In the genomic region with DNA sequence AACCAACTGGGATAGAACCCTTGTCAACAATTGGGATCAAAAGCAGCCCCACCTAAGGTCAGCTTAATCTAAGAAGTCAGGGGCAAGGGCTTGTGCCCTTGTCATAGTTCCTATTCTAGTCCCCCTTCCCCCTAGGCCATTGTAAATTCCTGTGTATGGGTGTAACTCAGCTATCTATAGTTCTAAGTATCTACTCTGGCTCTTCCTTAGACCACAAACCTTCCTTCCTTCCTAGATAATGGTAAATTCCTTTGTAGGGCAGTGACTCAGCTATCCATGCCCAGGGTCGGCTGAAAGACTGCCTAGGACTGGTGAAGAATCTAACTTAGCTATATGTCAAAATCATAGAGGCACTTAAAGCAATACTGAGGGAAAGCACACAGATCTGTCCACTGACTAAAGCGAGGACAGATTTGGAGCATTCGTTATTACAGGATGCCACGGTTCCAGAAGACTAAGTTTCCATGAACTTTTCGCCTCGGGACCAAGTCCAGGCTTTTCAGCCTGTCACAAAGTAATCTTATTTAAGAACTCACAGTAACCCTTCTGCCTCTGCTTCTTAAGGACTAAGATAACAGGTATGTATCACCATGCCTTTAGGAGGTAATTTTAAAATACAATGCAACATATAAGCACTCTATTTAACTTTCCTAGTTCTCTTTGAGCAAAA, we compare ENCODE assay signal across 19 mouse cellular contexts.
DNase-seq lines count a peak whose midpoint lies in the region; ATAC-seq and TF ChIP-seq lines count a peak whose summit lies in the region.
"Had no signal": no experiment of that assay in that cellular context is flagged by ENCODE, and none has a peak within 500 bp of the region (broad histone marks: within the 10 kb centered on the region; RNA-seq: fewer than 3 reads in every experiment).

No protein-coding gene starts in this region.

- H3K27me3 ChIP-seq in midbrain, postnatal 0 days (ENCODE audit: insufficient read depth, low read length) = no peaks in the 10 kb centered on the region
- H3K27me3 ChIP-seq: embryonic facial prominence, embryonic 12.5 days; hindbrain, embryonic 12.5 days had no signal

- H3K36me3 ChIP-seq in midbrain, postnatal 0 days (ENCODE audit: insufficient read depth, low read length) = no peaks in the 10 kb centered on the region
- H3K36me3 ChIP-seq: embryonic facial prominence, embryonic 12.5 days; hindbrain, embryonic 12.5 days had no signal

- no peak overlapping the region for H3K9ac ChIP-seq in midbrain, postnatal 0 days (replicated peaks; ENCODE audit: low read length, poor library complexity, severe bottlenecking)
- H3K9ac ChIP-seq: embryonic facial prominence, embryonic 12.5 days; hindbrain, embryonic 12.5 days had no signal

- DNase-seq in kidney, adult 9 months = peak; percentile 56
- no peak for DNase-seq in kidney, postnatal 14 days
- peak; percentile 7 for DNase-seq in 416B (ENCODE audit: low read depth)
- peak; percentile 21 for DNase-seq in MEL-GATA-1-ER (ENCODE audit: extremely low read depth, low read depth)
- DNase-seq in midbrain, postnatal 0 days (ENCODE audit: low spot score) = no peak
- DNase-seq in right cerebral cortex, postnatal 25 days = no peak
- DNase-seq: adrenal gland, postnatal 10 days; cerebellum, adult 11 months; cerebellum, adult 8-10 months; cerebellum, postnatal 14 days; gastrocnemius, postnatal 10 days; heart, adult 18-20 months; heart, postnatal 10 days; heart, postnatal 4 days had no signal

- TF ChIP-seq CTCF in midbrain, postnatal 0 days (IDR thresholded peaks at IDR 0.05) = no peak

- H3K4me2 ChIP-seq in midbrain, postnatal 0 days (ENCODE audit: low read depth, low read length, poor library complexity, severe bottlenecking) = no peak overlapping the region
- H3K4me2 ChIP-seq: embryonic facial prominence, embryonic 12.5 days; hindbrain, embryonic 12.5 days had no signal

- no peaks in the 10 kb centered on the region for H3K9me3 ChIP-seq in midbrain, postnatal 0 days (ENCODE audit: low read length)
- H3K9me3 ChIP-seq: hindbrain, embryonic 12.5 days had no signal

- H3K4me3 ChIP-seq in midbrain, postnatal 0 days (ENCODE audit: low read depth, low read length) = no peak overlapping the region
- H3K4me3 ChIP-seq: embryonic facial prominence, embryonic 12.5 days; heart, embryonic 10.5 days; hindbrain, embryonic 12.5 days had no signal

- no peak for ATAC-seq in midbrain, postnatal 0 days (ENCODE audit: low FRiP score)
- ATAC-seq: forebrain, embryonic 16.5 days; hindbrain, embryonic 16.5 days had no signal

- no peak overlapping the region for H3K27ac ChIP-seq in midbrain, postnatal 0 days (ENCODE audit: low read depth, low read length)
- H3K27ac ChIP-seq: embryonic facial prominence, embryonic 12.5 days; heart, embryonic 10.5 days; hindbrain, embryonic 12.5 days had no signal

- 91% methylated on average over 6 of the region's 6 CpGs for WGBS in midbrain, postnatal 0 days

- H3K4me1 ChIP-seq in midbrain, postnatal 0 days (ENCODE audit: insufficient read depth, low read length) = no peaks in the 10 kb centered on the region
- H3K4me1 ChIP-seq: embryonic facial prominence, embryonic 12.5 days; heart, embryonic 10.5 days; hindbrain, embryonic 12.5 days had no signal

Comparison
In these comparisons a context has a peak if more than half of its experiments do, and no peak if none do; other contexts are left out.
1. DNase-seq: peak in kidney, adult 9 months (single experiment), 416B (single experiment) and MEL-GATA-1-ER (single experiment); none in kidney, postnatal 14 days (single experiment), midbrain, postnatal 0 days (single experiment) and right cerebral cortex, postnatal 25 days (single experiment).